Mouse (Mus musculus): ENCODE data around the gene Slc34a1.

Gene Slc34a1

GRCm38 (mm10) chr13:55392933-55393332 lies 5.1 kb upstream of the Slc34a1 start:
- ChIA-PET POLR2A (interaction anchor here in 2 of 4 experiments (0.6 to 1.6 kb wide), 17 partner anchors 10 to 244 kb away, joined by 3 to 5 read pairs (median 3); partner anchors contain the start of genes Mxd3 (in 2 of the 2) and Grk6 (in 1 of the 2)), CTCF (interaction anchor here (0.5 to 3.1 kb wide), 39 partner anchors 8 to 635 kb away, joined by 3 to 43 read pairs (median 4); partner anchors contain the start of genes Lman2 (in 2 of the 4), Grk6 (in 1 of the 4), Mxd3 (in 1 of the 4) and Rgs14 (in 1 of the 4))

- POLR2A ChIA-PET = no interaction called here
These were observed 1.5 kb downstream of the Slc34a1 start for GRCm38 (mm10) chr13:55399300-55400038.

GRCm38 (mm10) chr13:55400039-55400346 lies 2.0 kb downstream of the Slc34a1 start:
- POLR2A ChIA-PET = no interaction called here
- CTCF ChIA-PET = no interaction called here

More at GRCm38 (mm10) chr13:55399300-55400038, 1.5 kb downstream of the Slc34a1 start:
- CTCF ChIA-PET = no interaction called here

GRCm38 (mm10) chr13:55403266-55403665 lies 5.3 kb downstream of the Slc34a1 start:
- ChIA-PET POLR2A (interaction anchor here in 2 of 4 experiments (1.6 kb wide), 2 partner anchors 11 to 14 kb away, joined by 3 read pairs; no protein-coding TSS in a partner anchor), CTCF (interaction anchor here in 3 of 4 experiments (0.8 to 1.6 kb wide), 5 partner anchors 10 to 69 kb away, joined by 3 to 6 read pairs (median 3); no protein-coding TSS in a partner anchor)

- CTCF ChIA-PET = interaction anchor here (0.7 to 2.2 kb wide), 17 partner anchors 10 to 113 kb away, joined by 3 to 15 read pairs (median 6); partner anchors contain the start of gene Pdlim7 (in 1 of the 4)
- POLR2A ChIA-PET = interaction anchor here in 3 of 4 experiments (0.7 to 2.1 kb wide), 6 partner anchors 12 to 68 kb away, joined by 3 to 6 read pairs (median 5); no protein-coding TSS in a partner anchor
These were observed 6.2 kb downstream of the Slc34a1 start for GRCm38 (mm10) chr13:55403935-55404852.

- ChIA-PET CTCF (interaction anchor here (0.5 to 2.2 kb wide), 53 partner anchors 8 to 566 kb away, joined by 3 to 19 read pairs (median 4); partner anchors contain the start of genes Grk6 (in 2 of the 4), Pdlim7 (in 2 of the 4), Pfn3 (in 2 of the 4) and Ddx41 (in 1 of the 4)), POLR2A (interaction anchor here (0.5 to 2.1 kb wide), 12 partner anchors 12 to 135 kb away, joined by 3 to 6 read pairs (median 3); partner anchors contain the start of gene Grk6 (in 1 of the 4))
These were observed 7.1 kb downstream of the Slc34a1 start for GRCm38 (mm10) chr13:55404853-55405782.

GRCm38 (mm10) chr13:55405783-55406390 lies 7.9 kb downstream of the Slc34a1 start:
- ChIA-PET POLR2A (interaction anchor here in 3 of 4 experiments (0.5 to 2.1 kb wide), 11 partner anchors 12 to 134 kb away, joined by 3 to 6 read pairs (median 3); partner anchors contain the start of gene Grk6 (in 1 of the 3)), CTCF (interaction anchor here (0.5 to 2.2 kb wide), 48 partner anchors 9 to 567 kb away, joined by 3 to 19 read pairs (median 4); partner anchors contain the start of genes Grk6 (in 2 of the 4), Pdlim7 (in 2 of the 4), Pfn3 (in 2 of the 4) and Ddx41 (in 1 of the 4))

- CTCF ChIA-PET = interaction anchor here (0.5 to 2.3 kb wide), 6 partner anchors 11 to 110 kb away, joined by 3 to 10 read pairs (median 6); no protein-coding TSS in a partner anchor
- POLR2A ChIA-PET = interaction anchor here in 2 of 4 experiments (0.5 to 1.4 kb wide), 5 partner anchors 13 to 232 kb away, joined by 3 to 4 read pairs (median 3); no protein-coding TSS in a partner anchor
These were observed 9.4 kb downstream of the Slc34a1 start for GRCm38 (mm10) chr13:55407341-55407740.

GRCm38 (mm10) chr13:55408546-55409120 lies 10.6 kb downstream of the Slc34a1 start:
- ChIA-PET CTCF (interaction anchor here in 3 of 4 experiments (0.5 to 2.3 kb wide), 6 partner anchors 10 to 120 kb away, joined by 3 to 11 read pairs (median 6); no protein-coding TSS in a partner anchor), POLR2A (interaction anchor here in 2 of 4 experiments (0.6 to 1.4 kb wide), 6 partner anchors 9 to 62 kb away, joined by 3 read pairs; partner anchors contain the start of gene Grk6 (in 1 of the 2))

GRCm38 (mm10) chr13:55411826-55412225 lies 13.8 kb downstream of the Slc34a1 start:
- ChIA-PET POLR2A (no interaction called here), CTCF (interaction anchor here in 2 of 4 experiments (0.6 to 1.5 kb wide), 3 partner anchors 8 to 105 kb away, joined by 3 to 4 read pairs (median 3); no protein-coding TSS in a partner anchor)

GRCm38 (mm10) chr13:55412643-55413307 lies 14.8 kb downstream of the Slc34a1 start:
- POLR2A ChIA-PET = no interaction called here
- CTCF ChIA-PET = no interaction called here

GRCm38 (mm10) chr13:55413333-55413732 lies 15.3 kb downstream of the Slc34a1 start:
- POLR2A ChIA-PET = no interaction called here

GRCm38 (mm10) chr13:55414743-55415380 lies 16.9 kb downstream of the Slc34a1 start, which contains the start of gene Pfn3:
Gene Pfn3 (minus strand): TSS chr13:55415232.
- CTCF ChIA-PET = interaction anchor here in 2 of 4 experiments (0.6 to 1.8 kb wide), 3 partner anchors 9 to 19 kb away, joined by 4 to 18 read pairs (median 5); no protein-coding TSS in a partner anchor
- POLR2A ChIA-PET = interaction anchor here in 3 of 4 experiments (0.6 to 1.5 kb wide), 3 partner anchors 19 to 87 kb away, joined by 3 to 6 read pairs (median 5); no protein-coding TSS in a partner anchor

More at GRCm38 (mm10) chr13:55413333-55413732, 15.3 kb downstream of the Slc34a1 start:
- CTCF ChIA-PET = no interaction called here

GRCm38 (mm10) chr13:55418004-55418403 lies 20.0 kb downstream of the Slc34a1 start:
- CTCF ChIA-PET = interaction anchor here (0.5 to 4.9 kb wide), 44 partner anchors 8 to 505 kb away, joined by 3 to 40 read pairs (median 4); partner anchors contain the start of genes Ddx41 (in 2 of the 4), F12 (in 1 of the 4), Grk6 (in 1 of the 4) and Pcbd2 (in 1 of the 4)
- POLR2A ChIA-PET = interaction anchor here in 3 of 4 experiments (0.7 to 2.2 kb wide), 13 partner anchors 9 to 96 kb away, joined by 3 to 15 read pairs (median 3); partner anchors contain the start of genes Grk6 (in 1 of the 3) and Pdlim7 (in 1 of the 3)

GRCm38 (mm10) chr13:55419142-55419541 lies 21.2 kb downstream of the Slc34a1 start:
- CTCF ChIA-PET = interaction anchor here (0.6 to 4.9 kb wide), 10 partner anchors 9 to 98 kb away, joined by 3 to 40 read pairs (median 4); no protein-coding TSS in a partner anchor
- POLR2A ChIA-PET = interaction anchor here in 3 of 4 experiments (0.5 to 2.2 kb wide), 5 partner anchors 10 to 654 kb away, joined by 3 to 15 read pairs (median 4); partner anchors contain the start of gene Grk6 (in 1 of the 3)
